Mouse (Mus musculus): Measurements from ENCODE around the gene Pias1. TPM values are rescaled to one million over a fixed set of nuclear protein-coding genes. Genes with fewer than 3 reads are reported as not detected.
"Not testable (repeated sequence)": the region's sequence is repeated elsewhere in the genome, so short reads cannot be mapped to it uniquely, and the experiment has no call there.

Gene Pias1
- polyA plus RNA-seq, 1 experiment from 2014 or later = 60.3 TPM

DNA sequence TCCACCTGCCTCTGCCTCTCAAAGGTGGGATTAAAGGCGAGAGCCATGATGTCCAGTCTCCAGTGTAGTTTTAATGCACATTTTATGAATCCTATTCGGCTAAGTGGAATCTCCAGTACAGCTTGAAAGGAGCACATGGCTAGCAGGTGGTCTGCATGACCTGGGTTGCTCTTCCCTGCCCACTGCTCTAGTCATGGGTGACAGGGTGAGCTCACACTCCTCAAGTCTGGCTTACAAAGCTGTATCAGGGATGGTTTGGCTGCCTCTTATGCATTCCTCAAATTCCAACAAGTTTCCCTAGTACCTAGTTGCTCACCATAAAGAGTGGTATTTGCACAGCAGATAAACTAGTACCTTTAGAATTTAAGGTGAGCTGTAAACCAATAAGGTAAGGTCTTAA lies 109.9 kb downstream of the Pias1 start:
- Histone ChIP-seq H3K27me3 (ENCODE audit: control insufficient read depth, insufficient read depth, low read length) (no peaks in the 10 kb centered on the region), H3K36me3 (ENCODE audit: control insufficient read depth, insufficient read depth, low read length) (peaks cover 4% of the 10 kb centered on the region; the same call in 1 of the 2 replicates), H3K27ac (ENCODE audit: low read depth, low read length) (no peak overlapping the region), H3K4me1 (ENCODE audit: control insufficient read depth, insufficient read depth, low read length) (no peaks in the 10 kb centered on the region), H3K4me3 (ENCODE audit: low read depth, low read length) (no peak overlapping the region), H3K4me2 (ENCODE audit: low read depth) (no peak overlapping the region), H3K9ac (ENCODE audit: low read length) (no peak overlapping the region), H3K9me3 (ENCODE audit: control insufficient read depth, low read length) (no peaks in the 10 kb centered on the region)
- no peak for ATAC-seq (ENCODE audit: insufficient read depth, low FRiP score, low TSS enrichment)
- 90% methylated on average over 2 of the region's 2 CpGs for WGBS
- DNase-seq (ENCODE audit: low spot score) = no peak

DNA sequence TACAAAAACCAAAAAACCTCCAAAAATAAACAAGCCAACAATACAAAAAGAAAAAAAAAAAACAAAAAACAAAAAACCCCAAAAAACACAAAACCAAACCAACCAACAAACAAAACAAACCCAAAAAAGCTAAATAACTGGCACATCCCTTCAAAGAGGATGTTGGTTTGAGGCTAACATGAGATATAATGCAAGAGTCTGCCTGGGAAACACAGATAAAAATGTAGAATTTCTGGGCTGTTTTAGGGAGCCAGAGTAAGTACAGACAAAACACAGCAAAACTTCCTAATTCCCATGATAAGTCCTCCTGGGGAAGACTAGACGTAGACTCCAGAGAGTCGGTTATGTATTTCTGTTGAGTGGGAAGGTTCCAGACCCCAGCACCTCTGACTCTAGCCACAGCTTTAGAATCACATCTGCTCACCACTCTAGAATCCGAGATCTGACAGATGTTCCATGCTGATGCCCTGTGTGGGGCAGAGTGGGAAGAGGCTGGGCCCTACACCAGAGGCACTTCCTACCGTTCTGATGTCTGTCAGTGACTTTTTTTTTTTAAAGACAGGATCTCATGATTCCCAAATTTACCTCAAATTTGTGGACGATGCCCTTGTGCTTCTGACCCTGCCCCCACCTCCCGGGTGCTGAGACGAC lies 110.6 kb downstream of the Pias1 start:
- no peak overlapping the region for H3K4me3 ChIP-seq (ENCODE audit: low read depth, low read length)
- H3K9ac ChIP-seq (ENCODE audit: low read length) = no peak overlapping the region
- no peaks in the 10 kb centered on the region for H3K9me3 ChIP-seq (ENCODE audit: control insufficient read depth, low read length)
- ATAC-seq (ENCODE audit: insufficient read depth, low FRiP score, low TSS enrichment) = no peak
- 87% methylated on average over 7 of the region's 7 CpGs for WGBS
- peaks cover 2% of the 10 kb centered on the region; the same call in 1 of the 2 replicates for H3K36me3 ChIP-seq (ENCODE audit: control insufficient read depth, insufficient read depth, low read length)
- H3K4me1 ChIP-seq (ENCODE audit: control insufficient read depth, insufficient read depth, low read length) = no peaks in the 10 kb centered on the region
- no peak for DNase-seq (ENCODE audit: low spot score)
- H3K27me3 ChIP-seq (ENCODE audit: control insufficient read depth, insufficient read depth, low read length) = no peaks in the 10 kb centered on the region
- H3K27ac ChIP-seq (ENCODE audit: low read depth, low read length) = no peak overlapping the region
- no peak overlapping the region for H3K4me2 ChIP-seq (ENCODE audit: low read depth)

DNA sequence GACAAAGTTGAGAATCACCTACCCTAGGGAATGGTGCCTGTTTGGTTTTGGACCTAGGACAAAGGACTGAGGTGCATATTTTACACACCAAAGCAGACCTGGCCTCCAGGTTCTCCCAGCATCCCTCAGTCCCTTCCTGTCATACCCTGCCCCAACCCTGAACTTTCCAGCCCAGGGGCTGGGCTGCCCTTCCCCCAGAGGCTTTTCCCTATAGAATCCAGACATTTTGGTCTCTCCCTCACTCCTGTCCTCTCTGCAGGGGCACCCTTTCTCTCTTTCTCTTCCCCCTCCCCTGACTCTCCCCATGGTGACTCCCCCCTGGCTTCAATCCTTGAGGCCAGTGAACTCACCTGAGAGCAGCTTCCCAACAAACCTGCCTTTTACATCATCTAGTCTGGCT lies 117.0 kb downstream of the Pias1 start:
- no peak for DNase-seq (ENCODE audit: low spot score)
- H3K4me1 ChIP-seq (ENCODE audit: control insufficient read depth, insufficient read depth, low read length) = no peaks in the 10 kb centered on the region

DNA sequence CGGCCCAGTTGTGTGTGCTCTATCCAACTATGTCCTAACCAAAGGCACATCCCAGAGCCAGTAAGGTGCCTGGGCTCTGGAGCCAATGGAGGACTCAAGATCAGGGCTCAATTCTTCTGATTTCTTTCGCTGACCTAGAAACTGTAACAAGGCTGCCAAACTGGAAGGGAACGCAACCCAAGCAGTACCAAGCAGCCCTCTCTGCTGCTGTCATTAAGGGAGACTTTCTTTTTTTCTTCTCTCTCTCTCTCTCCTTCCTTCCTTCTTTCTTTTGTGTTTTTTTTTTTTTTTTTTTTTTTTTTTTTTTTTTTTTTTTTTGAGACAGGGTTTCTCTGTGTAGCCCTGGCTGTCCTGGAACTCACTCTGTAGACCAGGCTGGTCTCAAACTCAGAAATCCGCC lies 118.5 kb downstream of the Pias1 start:
- not testable (repeated sequence) for H3K4me2 ChIP-seq (ENCODE audit: low read depth); DNase-seq (ENCODE audit: low spot score); H3K4me3 ChIP-seq (ENCODE audit: low read depth, low read length); H3K36me3 ChIP-seq (ENCODE audit: control insufficient read depth, insufficient read depth, low read length); ATAC-seq (ENCODE audit: insufficient read depth, low FRiP score, low TSS enrichment); H3K27me3 ChIP-seq (ENCODE audit: control insufficient read depth, insufficient read depth, low read length); H3K9ac ChIP-seq (ENCODE audit: low read length); H3K9me3 ChIP-seq (ENCODE audit: control insufficient read depth, low read length); H3K27ac ChIP-seq (ENCODE audit: low read depth, low read length); H3K4me1 ChIP-seq (ENCODE audit: control insufficient read depth, insufficient read depth, low read length)
- 96% methylated on average over 4 of the region's 4 CpGs for WGBS

More for the DNA sequence above, 117.0 kb downstream of the Pias1 start:
- Histone ChIP-seq H3K36me3 (ENCODE audit: control insufficient read depth, insufficient read depth, low read length) (no peaks in the 10 kb centered on the region), H3K9ac (ENCODE audit: low read length) (no peak overlapping the region), H3K4me3 (ENCODE audit: low read depth, low read length) (no peak overlapping the region), H3K27ac (ENCODE audit: low read depth, low read length) (no peak overlapping the region), H3K4me2 (ENCODE audit: low read depth) (no peak overlapping the region), H3K27me3 (ENCODE audit: control insufficient read depth, insufficient read depth, low read length) (no peaks in the 10 kb centered on the region), H3K9me3 (ENCODE audit: control insufficient read depth, low read length) (no peaks in the 10 kb centered on the region)
- ATAC-seq (ENCODE audit: insufficient read depth, low FRiP score, low TSS enrichment) = no peak

DNA sequence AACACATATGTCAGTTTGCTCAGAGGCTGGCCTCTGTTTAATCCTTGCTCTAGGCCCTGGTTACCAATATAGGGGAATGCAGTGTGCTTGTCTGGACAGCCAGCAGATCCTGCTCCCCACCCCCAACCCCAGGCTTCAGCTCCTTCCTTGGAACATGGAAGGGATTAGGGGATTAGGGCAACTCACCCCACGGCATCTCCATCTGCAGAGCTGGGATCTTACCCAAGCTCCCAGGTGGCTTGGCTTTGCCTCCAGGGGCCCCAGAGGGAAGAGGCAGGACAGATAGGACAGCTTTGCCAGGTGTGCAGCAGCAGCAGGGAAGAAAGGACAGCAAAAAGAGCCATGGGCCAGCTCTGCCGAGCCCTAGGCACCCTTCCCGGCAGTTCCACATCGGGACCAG lies 126.9 kb downstream of the Pias1 start:
- no peaks in the 10 kb centered on the region for H3K36me3 ChIP-seq (ENCODE audit: control insufficient read depth, insufficient read depth, low read length)
- no peaks in the 10 kb centered on the region for H3K27me3 ChIP-seq (ENCODE audit: control insufficient read depth, insufficient read depth, low read length)
- H3K27ac ChIP-seq (ENCODE audit: low read depth, low read length) = no peak overlapping the region
- WGBS = 91% methylated on average over 4 of the region's 4 CpGs
- DNase-seq (ENCODE audit: low spot score) (no peak), ATAC-seq (ENCODE audit: insufficient read depth, low FRiP score, low TSS enrichment) (no peak)
- H3K9me3 ChIP-seq (ENCODE audit: control insufficient read depth, low read length) = no peaks in the 10 kb centered on the region
- H3K4me2 ChIP-seq (ENCODE audit: low read depth) = no peak overlapping the region
- H3K9ac ChIP-seq (ENCODE audit: low read length) = no peak overlapping the region
- H3K4me3 ChIP-seq (ENCODE audit: low read depth, low read length) = no peak overlapping the region
- H3K4me1 ChIP-seq (ENCODE audit: control insufficient read depth, insufficient read depth, low read length) = peaks cover 14% of the 10 kb centered on the region

DNA sequence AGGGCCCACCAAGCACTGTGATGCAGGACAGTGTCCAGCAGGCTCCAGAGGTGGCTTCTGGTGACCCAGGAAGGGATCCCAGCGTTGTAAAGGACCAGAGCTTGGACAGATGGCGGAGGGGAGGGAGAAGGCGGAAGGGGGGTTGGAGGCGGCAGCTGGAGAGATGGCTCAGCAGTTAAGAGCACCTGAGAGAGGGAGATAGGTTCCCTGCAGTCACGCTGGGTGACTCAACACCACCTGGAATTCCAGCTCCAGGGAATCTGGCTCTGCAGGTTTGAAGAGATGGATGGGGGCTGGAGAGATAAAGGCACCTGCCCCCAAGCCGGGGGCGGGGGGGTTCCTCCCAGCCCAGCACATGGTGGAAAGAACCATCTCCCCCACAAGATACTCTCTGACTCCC lies 127.6 kb downstream of the Pias1 start:
- ATAC-seq (ENCODE audit: insufficient read depth, low FRiP score, low TSS enrichment); H3K9ac ChIP-seq (ENCODE audit: low read length); H3K36me3 ChIP-seq (ENCODE audit: control insufficient read depth, insufficient read depth, low read length); H3K27ac ChIP-seq (ENCODE audit: low read depth, low read length); H3K9me3 ChIP-seq (ENCODE audit: control insufficient read depth, low read length); DNase-seq (ENCODE audit: low spot score); H3K27me3 ChIP-seq (ENCODE audit: control insufficient read depth, insufficient read depth, low read length); H3K4me3 ChIP-seq (ENCODE audit: low read depth, low read length); H3K4me2 ChIP-seq (ENCODE audit: low read depth): not testable (repeated sequence)
- peaks cover 14% of the 10 kb centered on the region for H3K4me1 ChIP-seq (ENCODE audit: control insufficient read depth, insufficient read depth, low read length)
- WGBS = 60% methylated on average over 6 of the region's 7 CpGs

DNA sequence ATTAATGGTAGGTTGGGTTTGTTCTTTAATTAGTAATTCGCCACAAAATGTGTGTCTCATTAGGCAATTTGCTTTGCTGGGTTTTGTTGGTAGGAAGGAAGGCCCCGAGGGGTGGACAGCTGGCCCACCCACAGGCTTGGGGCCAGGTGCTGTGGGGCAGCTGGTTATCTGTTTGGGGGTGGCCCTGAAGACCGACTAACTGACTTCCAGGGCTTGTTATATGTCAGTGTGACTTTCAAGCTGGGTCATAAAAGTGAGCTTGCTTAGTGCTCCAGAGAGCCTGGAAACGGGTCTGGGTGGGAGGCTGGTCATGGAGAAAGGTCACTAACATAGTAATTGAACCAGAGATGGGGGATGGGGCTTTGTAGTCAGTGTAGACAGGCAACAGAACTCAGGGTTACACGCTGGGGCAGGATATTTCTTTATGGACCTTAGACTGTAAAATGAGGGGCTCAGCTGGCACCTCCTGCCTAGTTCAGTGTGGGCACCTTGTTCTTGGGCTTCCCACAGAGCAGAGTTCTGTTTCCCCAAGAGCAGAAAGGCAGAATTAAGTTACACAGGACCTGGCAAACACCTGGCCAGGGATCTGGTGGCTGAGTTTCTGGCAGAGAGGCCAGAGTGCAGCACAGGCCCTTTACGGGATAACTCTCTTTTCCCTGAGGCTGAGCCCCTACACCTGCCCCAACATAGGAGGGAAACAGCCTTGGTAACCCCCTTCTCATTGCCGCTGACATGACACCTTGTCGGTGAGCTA lies 129.3 kb downstream of the Pias1 start:
- no peak for DNase-seq (ENCODE audit: low spot score)
- WGBS = 40% methylated on average over 8 of the region's 8 CpGs
- H3K27ac ChIP-seq (ENCODE audit: low read depth, low read length) = no peak overlapping the region

DNA sequence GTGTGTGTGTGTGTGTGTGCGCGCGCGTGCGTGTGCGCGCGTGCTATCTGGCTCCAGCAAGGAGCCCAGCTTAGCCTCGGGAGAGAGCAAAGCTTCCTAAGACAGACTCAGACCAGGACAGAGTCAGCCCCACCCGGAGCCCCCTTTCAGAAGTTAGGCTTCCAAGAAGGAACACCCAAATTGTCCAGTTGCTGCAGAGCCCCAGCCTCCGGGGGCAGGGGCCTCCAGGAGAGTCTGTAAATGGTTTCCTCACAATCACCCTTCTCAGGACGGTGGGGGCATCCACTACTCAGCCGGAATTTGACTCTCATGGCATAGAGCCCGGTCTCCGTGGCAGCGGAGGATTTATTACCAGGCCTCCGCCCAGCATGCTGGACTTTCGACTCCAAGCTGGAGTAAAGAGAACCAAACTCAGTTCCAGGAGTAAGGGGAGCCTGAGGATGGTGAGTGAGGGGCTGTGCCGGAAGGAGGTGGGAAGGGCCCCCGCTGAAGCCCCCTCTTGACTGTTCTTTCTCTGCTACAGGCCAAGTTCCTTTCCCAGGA lies 129.9 kb downstream of the Pias1 start, which contains the start of gene Calml4:
Gene Calml4 (plus strand): TSS at position 362 of the 543 bp plus-strand sequence.
- Histone ChIP-seq H3K4me2 (ENCODE audit: low read depth) (0 out of 2 replicates have a peak within 1 kb of the TSS, but pooled peaks have one; percentile 3), H3K4me1 (ENCODE audit: control insufficient read depth, insufficient read depth, low read length) (peaks cover 14% of the 10 kb centered on the region), H3K9me3 (ENCODE audit: control insufficient read depth, low read length) (no peaks in the 10 kb centered on the region), H3K36me3 (ENCODE audit: control insufficient read depth, insufficient read depth, low read length) (no peaks in the 10 kb centered on the region), H3K4me3 (ENCODE audit: low read depth, low read length) (no peak within 1 kb of the TSS), H3K27ac (ENCODE audit: low read depth, low read length) (no peak within 1 kb of the TSS), H3K9ac (ENCODE audit: low read length) (no peak within 1 kb of the TSS), H3K27me3 (ENCODE audit: control insufficient read depth, insufficient read depth, low read length) (no peaks in the 10 kb centered on the region)
- WGBS = 41% methylated on average over 20 of the region's 20 CpGs
- ATAC-seq (ENCODE audit: insufficient read depth, low FRiP score, low TSS enrichment) (no peak), DNase-seq (ENCODE audit: low spot score) (peak; percentile 47)

More for the DNA sequence above, 129.3 kb downstream of the Pias1 start:
- H3K4me2 ChIP-seq (ENCODE audit: low read depth) = no peak overlapping the region
- H3K9ac ChIP-seq (ENCODE audit: low read length) = no peak overlapping the region
- no peak overlapping the region for H3K4me3 ChIP-seq (ENCODE audit: low read depth, low read length)
- no peaks in the 10 kb centered on the region for H3K36me3 ChIP-seq (ENCODE audit: control insufficient read depth, insufficient read depth, low read length)
- no peaks in the 10 kb centered on the region for H3K9me3 ChIP-seq (ENCODE audit: control insufficient read depth, low read length)
- H3K4me1 ChIP-seq (ENCODE audit: control insufficient read depth, insufficient read depth, low read length) = peaks cover 14% of the 10 kb centered on the region
- no peak for ATAC-seq (ENCODE audit: insufficient read depth, low FRiP score, low TSS enrichment)
- H3K27me3 ChIP-seq (ENCODE audit: control insufficient read depth, insufficient read depth, low read length) = no peaks in the 10 kb centered on the region
